Mouse (Mus musculus) hindlimb bud, embryonic 11.5 days (tissue): ENCODE measurements around the gene Mycbpap.
A peak's percentile ranks its signal among the peaks of the same experiment; 100 is the strongest.

ENCODE experiments used
- DNase-seq: peaks from one replicate; pipeline ENCODE4 v3.0.0-alpha.2; 2012; ENCODE audit warnings: low read depth, low spot score; ENCODE audit errors: extremely low spot score

Gene Mycbpap

GRCm38 (mm10) chr11:94521219-94521843, at the start of gene Mycbpap:
Mycbpap (minus strand) TSS chr11:94521742.
- DNase-seq: no peak

- DNase-seq: no peak
Observed at GRCm38 (mm10) chr11:94570612-94571011, 49.1 kb upstream of the Mycbpap start.

GRCm38 (mm10) chr11:94567326-94567725, 45.8 kb upstream of the Mycbpap start:
- DNase-seq: no peak

- no peak for DNase-seq
Observed at GRCm38 (mm10) chr11:94566534-94566933, 45.0 kb upstream of the Mycbpap start.

- no peak for DNase-seq
Observed at GRCm38 (mm10) chr11:94565151-94565479, 43.6 kb upstream of the Mycbpap start.

GRCm38 (mm10) chr11:94564437-94565150, 43.1 kb upstream of the Mycbpap start, which contains the start of gene Chad:
Chad (plus strand) TSS chr11:94565047.
- DNase-seq: no peak

- no peak for DNase-seq
Observed at GRCm38 (mm10) chr11:94563821-94564220, 42.3 kb upstream of the Mycbpap start.

GRCm38 (mm10) chr11:94563383-94563782, 41.8 kb upstream of the Mycbpap start:
- no peak for DNase-seq

GRCm38 (mm10) chr11:94558226-94558625, 36.7 kb upstream of the Mycbpap start:
- no peak for DNase-seq

GRCm38 (mm10) chr11:94550442-94550744, 28.9 kb upstream of the Mycbpap start:
- DNase-seq: no peak

GRCm38 (mm10) chr11:94549691-94550441, 28.3 kb upstream of the Mycbpap start:
- DNase-seq: no peak

- DNase-seq: peak; percentile 73
Observed at GRCm38 (mm10) chr11:94548888-94549690, 27.5 kb upstream of the Mycbpap start, which contains the start of gene Rsad1. Rsad1 (minus strand) TSS chr11:94549255.

GRCm38 (mm10) chr11:94548041-94548784, 26.7 kb upstream of the Mycbpap start:
- no peak for DNase-seq

- no peak for DNase-seq
Observed at GRCm38 (mm10) chr11:94547271-94547670, 25.7 kb upstream of the Mycbpap start.

GRCm38 (mm10) chr11:94546381-94546780, 24.8 kb upstream of the Mycbpap start:
- DNase-seq: no peak

GRCm38 (mm10) chr11:94544422-94544821, 22.9 kb upstream of the Mycbpap start:
- DNase-seq: no peak

- no peak for DNase-seq
Observed at GRCm38 (mm10) chr11:94543932-94544331, 22.4 kb upstream of the Mycbpap start.

GRCm38 (mm10) chr11:94543344-94543743, 21.8 kb upstream of the Mycbpap start:
- DNase-seq: no peak

GRCm38 (mm10) chr11:94542400-94542799, 20.9 kb upstream of the Mycbpap start:
- DNase-seq: no peak

- DNase-seq: no peak
Observed at GRCm38 (mm10) chr11:94539761-94540160, 18.2 kb upstream of the Mycbpap start.
